Mouse (Mus musculus) left cerebral cortex, postnatal 36 days (tissue): ENCODE results near the gene Nfyc. TPM values are rescaled to one million over a fixed set of nuclear protein-coding genes. Genes with fewer than 3 reads are reported as not detected.

Source experiments
- DNase-seq, 2 experiments: peaks; one replicate each; pipeline ENCODE4 v3.0.0; 2021 to 2022; ENCODE audit warnings: low spot score in 2 of 2, mixed read lengths in 1 of 2
- intact Hi-C: fragments of 180-260 bp; cut with DNase I; formaldehyde crosslinking; loops from one replicate; pipeline ENCODE4 v1.15.1; 2025
- total RNA-seq, 2 experiments: library from RNA; stranded (reverse); gene quantifications; 2 replicates each; pipeline ENCODE4 v1.2.3; 2021

Nfyc gene
- total RNA-seq, 2 experiments from 2014 or later, result 40.7 to 48.4 TPM

- no peak for DNase-seq
- intact Hi-C loops, result no loop called here
These were observed 38.5 kb downstream of the Nfyc start for GRCm38 (mm10) chr4:120792918-120793317.

- DNase-seq, result no peak
- intact Hi-C loops, result no loop called here
These were observed 41.3 kb downstream of the Nfyc start for GRCm38 (mm10) chr4:120790027-120790426.

- intact Hi-C loops, result loop anchor here (5.0 kb wide), 2 partner anchors 74 to 168 kb away; partner anchors contain the start of gene Gm8439
These were observed 75.6 kb downstream of the Nfyc start for GRCm38 (mm10) chr4:120755801-120756200.

GRCm38 (mm10) chr4:120755299-120755698 lies 76.1 kb downstream of the Nfyc start:
- intact Hi-C loops, result loop anchor here (5.0 kb wide), 2 partner anchors 73 to 168 kb away; partner anchors contain the start of gene Gm8439

More at GRCm38 (mm10) chr4:120755801-120756200, 75.6 kb downstream of the Nfyc start:
- no peak for DNase-seq

GRCm38 (mm10) chr4:120749601-120750000 lies 81.8 kb downstream of the Nfyc start:
- intact Hi-C loops, result no loop called here

More at GRCm38 (mm10) chr4:120755299-120755698, 76.1 kb downstream of the Nfyc start:
- peak; percentile 41 to 65 for DNase-seq

GRCm38 (mm10) chr4:120747941-120748866 lies 83.2 kb downstream of the Nfyc start, which contains the start of gene Kcnq4:
TSS of gene Kcnq4 (minus strand) at chr4:120748612.
- no peak for DNase-seq
- intact Hi-C loops, result no loop called here

More at GRCm38 (mm10) chr4:120749601-120750000, 81.8 kb downstream of the Nfyc start:
- DNase-seq, result no peak

GRCm38 (mm10) chr4:120747243-120747792 lies 84.1 kb downstream of the Nfyc start:
- peak in 1 of 2 experiments; percentile 29 for DNase-seq
- intact Hi-C loops, result no loop called here

- intact Hi-C loops, result no loop called here
- peak in 1 of 2 experiments; percentile 30 for DNase-seq
These were observed 84.7 kb downstream of the Nfyc start for GRCm38 (mm10) chr4:120746552-120747150.

GRCm38 (mm10) chr4:120745731-120746551 lies 85.4 kb downstream of the Nfyc start:
- intact Hi-C loops, result no loop called here

GRCm38 (mm10) chr4:120743636-120744035 lies 87.7 kb downstream of the Nfyc start:
- no peak for DNase-seq

More at GRCm38 (mm10) chr4:120745731-120746551, 85.4 kb downstream of the Nfyc start:
- no peak for DNase-seq

GRCm38 (mm10) chr4:120741303-120741702 lies 90.1 kb downstream of the Nfyc start:
- DNase-seq, result no peak
- intact Hi-C loops, result no loop called here

More at GRCm38 (mm10) chr4:120743636-120744035, 87.7 kb downstream of the Nfyc start:
- intact Hi-C loops, result no loop called here

GRCm38 (mm10) chr4:120734012-120734622 lies 97.3 kb downstream of the Nfyc start:
- no peak for DNase-seq
- intact Hi-C loops, result no loop called here

GRCm38 (mm10) chr4:120732737-120733136 lies 98.6 kb downstream of the Nfyc start:
- intact Hi-C loops, result no loop called here
- DNase-seq, result no peak

- peak in 1 of 2 experiments; percentile 46 for DNase-seq
- intact Hi-C loops, result no loop called here
These were observed 100.2 kb downstream of the Nfyc start for GRCm38 (mm10) chr4:120731030-120731644.

GRCm38 (mm10) chr4:120730574-120730973 lies 100.8 kb downstream of the Nfyc start:
- intact Hi-C loops, result no loop called here
- DNase-seq, result no peak

GRCm38 (mm10) chr4:120730146-120730545 lies 101.2 kb downstream of the Nfyc start:
- intact Hi-C loops, result no loop called here
- no peak for DNase-seq

GRCm38 (mm10) chr4:120729441-120729840 lies 101.9 kb downstream of the Nfyc start:
- no peak for DNase-seq
- intact Hi-C loops, result no loop called here

GRCm38 (mm10) chr4:120727842-120728241 lies 103.5 kb downstream of the Nfyc start:
- no peak for DNase-seq
- intact Hi-C loops, result no loop called here
